Mouse (Mus musculus): Measurements from ENCODE around the gene Ctps. TPM values are rescaled to one million over a fixed set of nuclear protein-coding genes. Genes with fewer than 3 reads are reported as not detected.
"Not testable (repeated sequence)": the region's sequence is repeated elsewhere in the genome, so short reads cannot be mapped to it uniquely, and the experiment has no call there.

Gene Ctps
- total RNA-seq, 2 experiments from 2014 or later, result 40.0 to 42.4 TPM

DNA sequence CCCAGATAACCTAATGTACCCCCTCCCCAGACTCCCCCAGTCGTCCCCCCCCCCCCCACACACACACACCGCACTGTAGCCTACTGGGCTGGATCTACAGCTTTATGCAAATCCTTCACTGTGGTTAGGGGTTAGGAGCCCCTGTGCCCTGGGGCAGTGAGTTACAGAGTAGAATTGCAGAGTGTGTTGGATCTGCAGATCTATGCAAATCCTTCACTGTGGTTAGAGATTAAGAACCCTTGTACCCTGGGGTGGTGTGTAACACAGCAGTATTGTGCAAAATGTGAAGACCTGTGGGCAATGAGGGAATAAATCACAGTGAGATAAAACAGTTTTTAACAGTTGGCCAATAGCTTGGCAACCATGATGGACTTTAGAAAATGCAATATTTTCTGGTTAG is 28.8 kb upstream of the Ctps start:
- no peak overlapping the region for H3K4me3 ChIP-seq
- intact Hi-C loops (cut with DNase I), result no loop called here
- TF ChIP-seq CTCF (IDR thresholded peaks at IDR 0.05), result no peak
- DNase-seq (ENCODE audit: extremely low spot score in 1 of 2, low spot score in 2 of 2), result no peak
- H3K27ac ChIP-seq, result no peak overlapping the region

DNA sequence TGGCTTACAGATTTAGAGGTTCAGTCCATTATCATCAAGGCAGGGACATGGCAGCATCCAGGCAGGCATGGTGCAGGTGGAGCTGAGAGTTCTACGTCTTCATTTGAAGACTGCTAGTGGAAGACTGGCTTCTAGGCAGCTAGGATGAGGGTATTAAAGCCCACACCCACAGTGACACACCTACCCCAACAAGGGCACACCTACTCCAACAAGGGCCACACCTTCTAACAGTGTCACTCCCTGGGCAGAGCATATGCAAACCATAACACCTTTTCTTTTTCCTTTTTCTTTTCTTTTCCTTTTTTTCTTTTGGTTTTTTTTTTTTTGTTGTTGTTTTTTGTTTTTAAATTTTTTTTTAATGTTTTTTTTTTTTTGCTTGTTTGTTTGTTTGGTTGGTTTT is 26.1 kb upstream of the Ctps start:
- H3K27ac ChIP-seq; H3K4me3 ChIP-seq; intact Hi-C loops (cut with DNase I); DNase-seq (ENCODE audit: extremely low spot score in 1 of 2, low spot score in 2 of 2): not testable (repeated sequence)

DNA sequence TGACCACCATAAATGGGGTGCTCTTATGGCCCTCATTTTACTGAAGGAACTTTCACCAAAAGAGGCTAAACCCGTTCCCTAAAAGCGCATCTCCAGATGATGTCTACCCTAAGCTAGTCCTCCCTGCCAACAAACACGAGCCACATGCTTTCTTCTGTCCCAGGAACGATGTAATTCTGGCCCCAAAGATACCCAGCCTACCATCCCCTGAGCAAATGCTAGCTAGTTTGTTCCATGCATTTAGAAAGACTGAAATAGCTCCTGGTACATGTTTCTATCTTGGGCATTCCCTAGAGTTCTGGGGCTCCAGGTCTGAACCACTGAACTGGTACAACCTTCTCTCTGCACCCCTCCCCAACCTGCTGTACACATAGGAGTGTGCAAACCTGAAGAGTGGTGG is 20.9 kb upstream of the Ctps start:
- intact Hi-C loops (cut with DNase I), result loop anchor here (5.0 kb wide), 1 partner anchor 76 kb away; the partner anchor contains the start of gene Cited4
- Histone ChIP-seq H3K4me3 (no peak overlapping the region), H3K27ac (peak overlapping the region; percentile 40; the same call in 1 of the 2 replicates)
- DNase-seq (ENCODE audit: extremely low spot score in 1 of 2, low spot score in 2 of 2), result no peak
- no peak for TF ChIP-seq CTCF (IDR thresholded peaks at IDR 0.05)

DNA sequence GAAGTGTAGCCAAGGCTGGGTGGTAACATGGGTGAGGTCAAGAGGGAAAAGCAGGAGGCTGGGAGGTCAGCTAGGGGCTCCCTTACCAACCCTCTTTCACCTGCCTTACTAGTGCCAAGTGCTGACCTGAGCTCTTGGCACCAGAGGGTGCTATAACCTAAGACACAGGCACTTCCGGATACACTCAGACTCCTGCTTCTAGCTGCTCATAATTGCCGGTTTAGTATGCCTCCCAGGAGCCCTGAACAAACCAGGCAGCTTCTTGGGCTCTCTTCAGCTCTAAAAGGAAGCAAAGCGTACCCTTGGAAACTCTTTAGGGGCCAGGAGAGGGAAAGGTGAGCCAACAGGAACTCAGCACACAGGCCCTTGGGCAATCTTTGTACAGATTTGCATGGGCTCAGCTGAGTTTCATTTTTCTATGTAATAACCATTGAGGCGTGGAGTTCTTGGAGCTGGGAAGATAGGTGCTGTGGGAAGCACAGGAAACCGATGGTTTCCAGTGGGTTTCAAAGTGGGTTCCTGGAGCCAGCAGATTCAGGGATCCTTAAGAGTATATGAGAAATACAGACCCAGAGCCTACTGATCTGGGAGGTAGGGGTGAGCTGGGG is 19.8 kb upstream of the Ctps start:
- no peak overlapping the region for H3K4me3 ChIP-seq
- peak; percentile 93 for TF ChIP-seq CTCF (IDR thresholded peaks at IDR 0.05)
- DNase-seq (ENCODE audit: extremely low spot score in 1 of 2, low spot score in 2 of 2), result peak; percentile 53 to 54
- intact Hi-C loops (cut with DNase I), result loop anchor here (1.0 to 5.0 kb wide), 4 partner anchors 77 to 319 kb away; partner anchors contain the start of gene Cited4
- peak overlapping the region; percentile 62; the same call in 1 of the 2 replicates for H3K27ac ChIP-seq

DNA sequence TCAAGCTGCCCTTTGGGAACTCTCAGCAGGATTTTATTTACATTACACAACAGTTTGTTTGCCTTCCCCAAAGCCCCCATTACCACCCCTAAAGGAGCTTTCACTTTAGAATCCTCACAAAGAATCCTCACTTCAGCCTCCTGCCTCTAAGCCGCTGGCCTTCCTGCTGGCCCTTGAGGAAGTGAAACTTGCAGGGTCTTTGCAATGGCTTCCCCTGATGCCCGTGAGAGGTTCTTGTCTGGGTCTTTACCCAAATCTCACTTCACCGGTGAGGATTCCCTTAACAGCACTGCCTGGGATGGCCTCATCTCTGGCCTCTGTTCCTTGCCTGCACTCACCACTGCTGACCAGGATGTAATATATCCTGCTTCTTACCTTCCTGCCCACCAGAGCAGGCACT is 19.0 kb upstream of the Ctps start:
- no peak for DNase-seq (ENCODE audit: extremely low spot score in 1 of 2, low spot score in 2 of 2)
- TF ChIP-seq CTCF (IDR thresholded peaks at IDR 0.05), result no peak
- intact Hi-C loops (cut with DNase I), result loop anchor here (1.0 to 2.0 kb wide), 3 partner anchors 93 to 320 kb away; no protein-coding TSS in a partner anchor
- no peak overlapping the region for H3K4me3 ChIP-seq
- H3K27ac ChIP-seq, result no peak overlapping the region

DNA sequence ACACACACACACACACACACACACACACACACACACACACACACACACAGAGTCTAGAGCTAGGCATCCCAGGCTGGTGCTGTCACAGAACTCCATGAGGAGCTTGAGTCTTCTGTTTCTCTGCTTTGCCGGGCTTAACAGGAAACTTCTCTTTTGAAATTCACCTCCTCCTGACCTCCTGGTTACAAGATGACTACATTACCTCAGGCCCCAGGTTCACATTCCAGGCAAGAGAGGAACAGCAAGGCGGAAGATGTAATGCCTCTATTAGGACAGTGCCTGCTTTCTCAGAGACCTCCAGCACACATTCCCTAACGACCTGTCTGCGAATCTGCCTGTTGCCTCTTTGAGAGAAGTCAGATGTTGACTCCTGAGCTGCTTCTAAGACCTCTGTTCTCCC is 18.4 kb upstream of the Ctps start, which contains the start of gene Gm8439:
TSS of gene Gm8439 (plus strand) at position 301 of the 400 bp plus-strand sequence.
- TF ChIP-seq CTCF (IDR thresholded peaks at IDR 0.05), result no peak
- Histone ChIP-seq H3K27ac (no peak within 1 kb of the TSS), H3K4me3 (no peak within 1 kb of the TSS)
- no peak for DNase-seq (ENCODE audit: extremely low spot score in 1 of 2, low spot score in 2 of 2)
- intact Hi-C loops (cut with DNase I), result loop anchor here (2.0 kb wide), 2 partner anchors 166 to 320 kb away; no protein-coding TSS in a partner anchor

DNA sequence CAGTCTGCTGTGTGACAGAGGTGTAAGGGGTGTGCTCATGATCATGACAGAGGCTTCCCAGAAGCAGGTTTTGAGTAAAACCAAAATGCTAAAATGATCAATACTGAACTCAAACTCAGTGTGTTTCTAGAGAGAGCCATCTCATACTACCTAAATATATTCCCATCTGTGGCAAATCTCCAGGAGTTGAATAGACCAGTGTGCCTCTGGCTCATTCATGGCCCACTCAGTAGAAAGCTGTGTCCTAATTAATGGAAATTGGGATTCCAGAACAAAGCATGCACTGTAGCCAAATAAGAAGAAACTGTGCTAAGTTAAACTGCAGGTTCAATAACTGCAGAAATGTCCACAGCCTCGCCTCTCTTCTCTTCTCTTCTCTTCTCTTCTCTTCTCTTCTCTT is 16.9 kb upstream of the Ctps start:
- TF ChIP-seq CTCF (IDR thresholded peaks at IDR 0.05), result no peak
- Histone ChIP-seq H3K27ac (no peak overlapping the region), H3K4me3 (no peak overlapping the region)
- DNase-seq (ENCODE audit: extremely low spot score in 1 of 2, low spot score in 2 of 2), result no peak
- intact Hi-C loops (cut with DNase I), result no loop called here

DNA sequence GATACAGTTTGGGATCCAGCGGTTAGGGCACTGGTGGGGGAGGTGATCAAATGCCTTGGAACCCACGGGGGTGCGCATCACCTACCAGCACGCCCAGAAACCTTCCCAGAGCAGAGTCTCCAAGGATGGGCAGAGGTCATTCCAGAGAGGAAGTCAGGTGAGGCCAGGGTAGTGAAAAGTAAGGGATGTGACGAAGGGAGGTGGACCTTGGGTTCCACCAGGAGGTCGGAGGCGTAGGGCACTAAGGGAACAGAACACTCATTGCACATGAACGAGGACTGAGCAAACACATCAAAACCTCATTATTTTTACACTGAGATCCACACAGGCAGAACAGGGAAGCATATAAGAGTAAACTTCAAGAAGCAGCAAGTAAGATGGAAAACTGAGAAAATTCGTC is 11.6 kb upstream of the Ctps start:
- intact Hi-C loops (cut with DNase I), result no loop called here
- TF ChIP-seq CTCF (IDR thresholded peaks at IDR 0.05), result no peak
- Histone ChIP-seq H3K27ac (no peak overlapping the region), H3K4me3 (no peak overlapping the region)
- no peak for DNase-seq (ENCODE audit: extremely low spot score in 1 of 2, low spot score in 2 of 2)

DNA sequence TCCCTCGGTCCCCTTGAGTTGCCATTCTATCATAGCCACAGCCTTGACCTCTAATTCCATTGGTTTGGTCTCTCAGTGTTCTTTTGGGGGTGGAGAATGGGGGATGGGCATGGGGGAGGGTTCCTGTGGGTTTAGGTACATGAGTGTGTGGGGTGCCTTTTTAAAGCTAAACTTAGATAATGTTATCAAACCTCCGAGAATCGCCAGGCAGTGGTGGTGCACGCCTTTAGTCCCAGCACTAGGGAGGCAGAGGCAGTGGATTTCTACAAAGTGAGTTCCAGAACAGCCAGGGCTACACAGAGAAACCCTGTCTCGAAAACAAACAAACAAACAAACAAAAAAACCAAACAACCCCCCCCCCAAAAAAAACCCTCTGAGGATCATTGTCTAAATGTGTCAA is 10.8 kb upstream of the Ctps start:
- Histone ChIP-seq H3K4me3 (no peak overlapping the region), H3K27ac (no peak overlapping the region)
- intact Hi-C loops (cut with DNase I), result no loop called here
- no peak for DNase-seq (ENCODE audit: extremely low spot score in 1 of 2, low spot score in 2 of 2)
- TF ChIP-seq CTCF (IDR thresholded peaks at IDR 0.05), result no peak

DNA sequence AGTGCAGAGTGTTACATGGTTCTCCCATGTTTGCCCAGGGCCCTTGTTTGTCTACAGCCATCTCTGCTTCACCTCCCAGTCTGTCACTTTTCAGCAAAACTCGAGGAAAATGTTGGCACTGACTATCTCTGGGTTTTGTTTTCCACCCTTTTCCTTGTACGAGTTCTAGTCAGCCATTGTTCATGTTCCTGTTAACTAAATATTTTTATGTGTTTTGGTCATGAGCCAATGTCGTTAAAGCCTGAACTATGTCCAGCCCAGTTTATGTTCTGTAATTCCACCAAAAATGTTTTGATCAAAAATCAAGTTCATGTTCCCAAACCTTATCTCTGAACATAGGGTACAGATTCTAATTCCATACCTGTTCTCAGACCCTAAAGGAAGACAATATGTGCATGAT is 1.6 kb upstream of the Ctps start:
- no peak for DNase-seq (ENCODE audit: extremely low spot score in 1 of 2, low spot score in 2 of 2)
- no peak overlapping the region for H3K4me3 ChIP-seq
- H3K27ac ChIP-seq, result no peak overlapping the region; the same call in 1 of the 2 replicates
- no peak for TF ChIP-seq CTCF (IDR thresholded peaks at IDR 0.05)
- intact Hi-C loops (cut with DNase I), result no loop called here

DNA sequence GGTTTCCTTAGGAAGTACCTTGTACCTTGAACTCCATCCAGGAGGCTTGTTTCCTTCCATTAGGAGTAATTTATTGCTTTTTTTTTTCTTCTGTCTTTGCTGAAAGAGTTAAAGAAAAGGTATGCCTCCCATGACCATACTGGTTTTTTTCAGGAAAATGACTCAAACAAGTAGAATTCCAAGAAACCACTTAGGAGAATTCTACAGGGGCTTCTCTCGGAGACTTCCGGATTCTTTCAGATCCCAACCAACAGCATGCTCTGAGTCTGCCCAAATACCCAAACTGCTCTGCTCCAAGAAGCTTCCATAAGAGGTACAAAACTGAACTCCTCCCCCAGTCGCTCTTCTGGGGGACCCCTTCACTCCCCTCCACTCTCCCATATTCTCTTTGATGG is 991 bp upstream of the Ctps start:
- no peak for TF ChIP-seq CTCF (IDR thresholded peaks at IDR 0.05)
- DNase-seq (ENCODE audit: extremely low spot score in 1 of 2, low spot score in 2 of 2), result no peak
- intact Hi-C loops (cut with DNase I), result no loop called here
- Histone ChIP-seq H3K27ac (peak overlapping the region; percentile 96; the same call in 1 of the 2 replicates), H3K4me3 (peak overlapping the region; percentile 73; the same call in 1 of the 2 replicates)

DNA sequence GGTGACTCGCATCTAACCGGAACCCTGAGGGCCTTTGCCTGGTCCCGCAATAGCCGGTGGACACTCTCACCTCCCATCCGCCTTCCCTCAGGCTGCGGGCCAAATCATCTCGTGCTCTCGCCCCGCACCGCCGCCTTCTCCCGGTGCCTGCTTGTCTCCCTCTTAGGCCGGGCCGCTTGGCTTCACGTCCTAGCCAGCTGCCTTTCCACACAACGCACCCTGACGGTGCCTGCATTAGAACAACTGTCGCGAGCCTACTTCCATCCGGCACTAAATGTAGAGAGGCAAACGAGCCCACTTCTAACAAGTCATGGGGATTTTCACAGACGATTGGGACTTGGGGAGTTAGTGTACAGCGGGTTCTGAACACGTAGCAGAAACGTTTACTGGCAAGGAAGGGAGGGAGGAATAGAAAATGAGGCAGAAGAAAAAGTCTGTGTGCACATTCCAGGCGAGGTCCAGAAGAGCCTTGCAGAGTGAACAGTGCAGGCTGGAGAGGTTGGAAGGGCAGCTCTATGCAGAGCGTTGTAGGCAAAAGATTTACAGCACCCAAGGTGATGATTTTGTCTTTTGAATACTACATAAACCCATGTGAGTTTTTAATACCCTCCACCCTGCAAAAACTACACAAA is 478 bp upstream of the Ctps start:
- no peak for DNase-seq (ENCODE audit: extremely low spot score in 1 of 2, low spot score in 2 of 2)
- Histone ChIP-seq H3K27ac (peak overlapping the region; percentile 96), H3K4me3 (peak overlapping the region; percentile 73)
- no peak for TF ChIP-seq CTCF (IDR thresholded peaks at IDR 0.05)
- intact Hi-C loops (cut with DNase I), result no loop called here
